Mouse (Mus musculus) MEL (cell line): ENCODE measurements at regions not wholly inside any gene's neighbourhood (a gene's known extent, or its start where the extent isn't known, plus 50 kb on each side); places are given as distances from the start of the nearest gene placed in this dataset.

Experiments
- DNase-seq: peaks from one replicate; pipeline ENCODE4 v3.0.0; 2011; ENCODE audit warnings: low read depth, low spot score
- H3K27ac ChIP-seq: 2 replicates; pipeline ENCODE4 v1.5.1; 2012; ENCODE audit warnings: low read depth, mild to moderate bottlenecking, control low read depth, low read length, moderate library complexity; ENCODE audit not compliant: control insufficient read depth
- H3K27me3 ChIP-seq, 2 experiments: fragments of 150-350 bp in 1 of 2; sonication (generic) in 1 of 2; 2 replicates each; pipeline ENCODE4 v1.6.1; 2012; ENCODE audit warnings: low read length in 2 of 2, mild to moderate bottlenecking in 2 of 2, improper control_type of control experiment in 1 of 2, moderate library complexity in 1 of 2; ENCODE audit not compliant: insufficient read depth in 2 of 2, control insufficient read depth in 1 of 2
- H3K36me3 ChIP-seq, 2 experiments: 2 replicates each; pipeline ENCODE4 v1.6.1; 2012 to 2014; ENCODE audit warnings: low read length in 2 of 2, improper control_type of control experiment in 1 of 2, inconsistent platforms in 1 of 2, mild to moderate bottlenecking in 1 of 2; ENCODE audit not compliant: insufficient read depth in 2 of 2, control insufficient read depth in 1 of 2
- H3K4me1 ChIP-seq, 2 experiments: fragments of 150-350 bp in 1 of 2; sonication (generic) in 1 of 2; 2 replicates each; pipeline ENCODE4 v1.6.1; 2012; ENCODE audit warnings: low read length in 2 of 2, improper control_type of control experiment in 1 of 2, mild to moderate bottlenecking in 1 of 2; ENCODE audit not compliant: insufficient read depth in 2 of 2, control insufficient read depth in 1 of 2
- H3K4me3 ChIP-seq, 2 experiments: fragments of 150-350 bp in 1 of 2; sonication (generic) in 1 of 2; 2 replicates each; pipeline ENCODE4 v1.5.1; 2012; ENCODE audit warnings: low read depth in 2 of 2, low read length in 2 of 2, mild to moderate bottlenecking in 2 of 2, moderate library complexity in 2 of 2, control low read depth in 1 of 2, improper control_type of control experiment in 1 of 2; ENCODE audit not compliant: control insufficient read depth in 1 of 2, insufficient read depth in 1 of 2
- H3K79me2 ChIP-seq: 2 replicates; pipeline ENCODE4 v1.6.1; 2012; ENCODE audit warnings: mild to moderate bottlenecking, low read length, moderate library complexity; ENCODE audit not compliant: control insufficient read depth, poor library complexity, insufficient read depth
- H3K9ac ChIP-seq: 2 replicates; pipeline ENCODE4 v1.6.1; 2012; ENCODE audit warnings: low read depth, mild to moderate bottlenecking, control low read depth, low read length, moderate library complexity; ENCODE audit not compliant: control insufficient read depth, poor library complexity, severe bottlenecking
- H3K9me3 ChIP-seq: fragments of 150-350 bp; sonication (generic); replicated peaks from 2 replicates; pipeline ENCODE4 v1.6.1; 2012; ENCODE audit warnings: mild to moderate bottlenecking, low read length, improper control_type of control experiment, moderate library complexity; ENCODE audit not compliant: insufficient read depth
- BHLHE40 ChIP-seq: IDR thresholded peaks from 2 replicates; pipeline ENCODE4 v1.6.1; 2012; ENCODE audit warnings: low read depth, mild to moderate bottlenecking, inconsistent platforms, low read length, improper control_type of control experiment, borderline replicate concordance
- CHD2 ChIP-seq: IDR thresholded peaks from 2 replicates; pipeline ENCODE4 v1.6.1; 2011; ENCODE audit warnings: low read length, improper control_type of control experiment
- ELF1 ChIP-seq: IDR thresholded peaks from 2 replicates; pipeline ENCODE4 v1.6.1; 2014; ENCODE audit warnings: low read depth, mild to moderate bottlenecking, inconsistent platforms, low read length, improper control_type of control experiment, moderate library complexity
- EP300 ChIP-seq, 2 experiments: IDR thresholded peaks; 2 replicates each; pipeline ENCODE4 v1.6.1; 2011; ENCODE audit warnings: improper control_type of control experiment in 2 of 2, low read length in 2 of 2, low read depth in 1 of 2, mild to moderate bottlenecking in 1 of 2
- HCFC1 ChIP-seq: IDR thresholded peaks from 2 replicates; pipeline ENCODE4 v1.6.1; 2012; ENCODE audit warnings: low read depth, mild to moderate bottlenecking, inconsistent platforms, low read length, improper control_type of control experiment, moderate library complexity
- KAT2A ChIP-seq: conservative IDR thresholded peaks from 2 replicates; pipeline ENCODE4 v1.6.1; 2012; ENCODE audit warnings: low read depth, low read length, improper control_type of control experiment, inconsistent platforms
- MAFK ChIP-seq: IDR thresholded peaks from 2 replicates; pipeline ENCODE4 v1.6.1; 2011; ENCODE audit warnings: low read depth, mild to moderate bottlenecking, low read length, improper control_type of control experiment, borderline replicate concordance
- MAX ChIP-seq: IDR thresholded peaks from 2 replicates; pipeline ENCODE4 v1.6.1; 2011; ENCODE audit warnings: low read length, improper control_type of control experiment
- MYB ChIP-seq: IDR thresholded peaks from 2 replicates; pipeline ENCODE4 v1.6.1; 2011; ENCODE audit warnings: mild to moderate bottlenecking, low read depth, low read length, improper control_type of control experiment
- MYC ChIP-seq: IDR thresholded peaks from 2 replicates; pipeline ENCODE4 v1.6.1; 2011; ENCODE audit warnings: low read depth, mild to moderate bottlenecking, low read length, improper control_type of control experiment, moderate library complexity
- NELFE ChIP-seq: IDR thresholded peaks from 2 replicates; pipeline ENCODE4 v1.6.1; 2011; ENCODE audit warnings: low read depth, low read length, improper control_type of control experiment
- NRF1 ChIP-seq: IDR thresholded peaks from 2 replicates; pipeline ENCODE4 v1.6.1; 2014; ENCODE audit warnings: low read depth, mild to moderate bottlenecking, inconsistent platforms, low read length, improper control_type of control experiment, moderate library complexity; ENCODE audit not compliant: poor library complexity, insufficient read depth, severe bottlenecking
- POLR2A ChIP-seq, 2 experiments: IDR thresholded peaks; 2 replicates each; pipeline ENCODE4 v1.6.1; 2011 to 2012; ENCODE audit warnings: low read length in 2 of 2, mild to moderate bottlenecking in 2 of 2, control low read depth in 1 of 2, improper control_type of control experiment in 1 of 2, low read depth in 1 of 2, moderate library complexity in 1 of 2; ENCODE audit not compliant: control insufficient read depth in 1 of 2, insufficient read depth in 1 of 2, poor library complexity in 1 of 2
- POLR2AphosphoS2 ChIP-seq: IDR thresholded peaks from 2 replicates; pipeline ENCODE4 v1.6.1; 2011; ENCODE audit warnings: low read length, improper control_type of control experiment
- POLR2AphosphoS5 ChIP-seq: IDR thresholded peaks from 2 replicates; pipeline ENCODE4 v1.6.1; 2012; ENCODE audit warnings: low read depth, borderline replicate concordance, mild to moderate bottlenecking, inconsistent platforms, low read length, moderate library complexity, mixed read lengths
- TAL1 ChIP-seq: IDR thresholded peaks from 2 replicates; pipeline ENCODE4 v1.6.1; 2012; ENCODE audit warnings: mild to moderate bottlenecking, inconsistent platforms, low read length, moderate library complexity, mixed read lengths
- TCF12 ChIP-seq: IDR thresholded peaks from 2 replicates; pipeline ENCODE4 v1.6.1; 2014; ENCODE audit warnings: low read depth, mild to moderate bottlenecking, inconsistent platforms, low read length, improper control_type of control experiment, moderate library complexity
- ZMIZ1 ChIP-seq: IDR thresholded peaks from 2 replicates; pipeline ENCODE4 v1.6.1; 2012; ENCODE audit warnings: low read depth, mild to moderate bottlenecking, inconsistent platforms, low read length, improper control_type of control experiment, moderate library complexity

- no peak for TF ChIP-seq TAL1
Measured at GRCm38 (mm10) chr3:130925000-130925399, 185.3 kb upstream of the Lef1 start (continued).

GRCm38 (mm10) chr3:130923615-130923958, 186.7 kb upstream of the Lef1 start:
- Histone ChIP-seq H3K4me3 (no peak overlapping the region), H3K4me1 (no peaks in the 10 kb centered on the region), H3K27ac (no peak overlapping the region), H3K36me3 (no peaks in the 10 kb centered on the region), H3K79me2 (no peaks in the 10 kb centered on the region), H3K27me3 (no peaks in the 10 kb centered on the region), H3K9ac (no peak overlapping the region), H3K9me3 (no peaks in the 10 kb centered on the region)
- no peak for TF ChIP-seq CHD2
- no peak for TF ChIP-seq MYC
- no peak for TF ChIP-seq NELFE
- no peak for DNase-seq

DNA sequence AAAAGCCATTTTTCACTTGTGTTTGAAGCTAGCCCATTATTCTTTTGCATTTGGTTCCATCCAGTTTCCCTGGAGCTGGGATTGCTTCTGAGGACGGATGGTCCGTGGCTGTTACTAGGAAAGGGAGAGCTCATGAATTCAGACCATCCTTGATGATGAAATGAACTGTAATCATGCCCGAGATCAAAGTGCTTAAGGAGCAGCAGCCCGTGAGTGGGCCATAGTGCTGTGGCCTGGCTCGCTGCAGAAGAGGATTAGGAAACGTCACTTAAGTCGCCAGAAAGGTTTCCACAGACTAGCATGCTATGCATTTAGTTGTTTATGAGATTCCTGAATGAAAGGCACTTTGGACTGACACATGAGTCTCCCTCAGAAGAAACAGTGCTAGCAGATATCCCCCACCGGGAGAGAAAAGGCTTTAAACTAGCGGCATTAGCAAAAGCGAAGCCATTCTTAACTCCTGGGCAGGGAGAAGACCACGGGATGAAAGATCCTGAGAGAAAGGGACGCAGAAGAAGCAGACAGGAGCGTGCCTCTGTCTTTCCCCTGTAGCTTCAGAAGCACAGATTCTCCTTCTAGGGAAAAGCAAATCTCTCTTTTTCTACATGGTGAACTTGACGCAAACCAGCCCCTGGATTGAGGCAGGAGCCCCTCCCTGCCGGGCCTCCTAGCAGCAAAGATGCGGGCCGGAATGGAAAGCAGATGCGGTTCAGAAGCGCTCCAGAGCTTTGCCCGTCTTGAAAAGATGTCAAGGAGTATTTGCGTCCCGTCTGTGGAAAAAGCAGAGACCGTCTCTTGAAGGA, 187.3 kb upstream of the Lef1 start:
- no peak overlapping the region for H3K9ac ChIP-seq
- no peak overlapping the region for H3K4me3 ChIP-seq

GRCm38 (mm10) chr3:130921621-130922245, 188.5 kb upstream of the Lef1 start:
- Histone ChIP-seq H3K27ac (no peak overlapping the region), H3K36me3 (no peaks in the 10 kb centered on the region), H3K9me3 (no peaks in the 10 kb centered on the region), H3K27me3 (no peaks in the 10 kb centered on the region), H3K9ac (no peak overlapping the region), H3K4me3 (no peak overlapping the region), H3K79me2 (no peaks in the 10 kb centered on the region), H3K4me1 (no peaks in the 10 kb centered on the region)
- no peak for DNase-seq
- TF ChIP-seq TAL1 (no peak), EP300 (IDR thresholded peaks at IDR 0.05; ENCODE audit: low read depth in 1 of 2, low read length in 2 of 2) (no peak), MAX (no peak), NELFE (no peak), NRF1 (no peak), TCF12 (no peak), HCFC1 (no peak), MYB (no peak), BHLHE40 (no peak), MAFK (no peak), POLR2AphosphoS2 (no peak), ZMIZ1 (no peak), ELF1 (no peak), POLR2A (IDR thresholded peaks at IDR 0.05; ENCODE audit: control insufficient read depth in 1 of 2, insufficient read depth in 1 of 2, low read depth in 1 of 2, low read length in 2 of 2, poor library complexity in 1 of 2) (no peak), KAT2A (no peak)

More for the DNA sequence above, 187.3 kb upstream of the Lef1 start:
- no peak for DNase-seq
- no peaks in the 10 kb centered on the region for H3K9me3 ChIP-seq
- H3K27me3 ChIP-seq: no peaks in the 10 kb centered on the region
- no peak overlapping the region for H3K27ac ChIP-seq
- H3K36me3 ChIP-seq: no peaks in the 10 kb centered on the region
- TF ChIP-seq POLR2AphosphoS5: no peak
- TF ChIP-seq MYC: no peak
- H3K79me2 ChIP-seq: no peaks in the 10 kb centered on the region
- H3K4me1 ChIP-seq: no peaks in the 10 kb centered on the region
